Mouse (Mus musculus) stomach, embryonic 14.5 days (tissue): ENCODE results near the gene 1700061G19Rik. TPM values are rescaled to one million over a fixed set of nuclear protein-coding genes. Genes with fewer than 3 reads are reported as not detected.

Experiments used
- ATAC-seq: fragments of 200-750 bp; cut with Nextera tagmentation; 2 replicates; pipeline ENCODE4 v1.8.0; 2017; ENCODE audit warnings: low read depth, moderate TSS enrichment; ENCODE audit not compliant: insufficient number of reproducible peaks, insufficient read depth, low FRiP score
- H3K27ac ChIP-seq: fragments of 300-500 bp; sonication (generic); 2 replicates; pipeline ENCODE4 v1.5.1; 2014; ENCODE audit warnings: mild to moderate bottlenecking, low read length, moderate library complexity, mixed read lengths
- H3K27me3 ChIP-seq: fragments of 300-500 bp; sonication (generic); 2 replicates; pipeline ENCODE4 v1.6.1; 2014; ENCODE audit warnings: low read length, control low read depth, mixed read lengths; ENCODE audit not compliant: control insufficient read depth, insufficient read depth
- H3K36me3 ChIP-seq: fragments of 300-500 bp; sonication (generic); 2 replicates; pipeline ENCODE4 v1.6.1; 2014; ENCODE audit warnings: mild to moderate bottlenecking, control low read depth, low read length, moderate library complexity, mixed read lengths; ENCODE audit not compliant: control insufficient read depth, insufficient read depth
- H3K4me1 ChIP-seq: fragments of 300-500 bp; sonication (generic); 2 replicates; pipeline ENCODE4 v1.6.1; 2014; ENCODE audit warnings: low read length, control low read depth, mixed read lengths; ENCODE audit not compliant: control insufficient read depth, insufficient read depth
- H3K4me2 ChIP-seq: fragments of 300-500 bp; sonication (generic); replicated peaks from 2 replicates; pipeline ENCODE4 v1.6.1; 2014; ENCODE audit warnings: low read depth, low read length, control low read depth
- H3K4me3 ChIP-seq: fragments of 300-500 bp; sonication (generic); 2 replicates; pipeline ENCODE4 v1.5.1; 2014; ENCODE audit warnings: low read depth, low read length, control low read depth
- H3K9ac ChIP-seq: fragments of 300-500 bp; sonication (generic); replicated peaks from 2 replicates; pipeline ENCODE4 v1.6.1; 2014; ENCODE audit warnings: low read depth, mild to moderate bottlenecking, control low read depth, low read length, moderate library complexity, mixed read lengths
- H3K9me3 ChIP-seq: fragments of 300-500 bp; sonication (generic); 2 replicates; pipeline ENCODE4 v1.6.1; 2016; ENCODE audit warnings: low read depth, low read length, control low read depth; ENCODE audit not compliant: control insufficient read depth
- WGBS: fragments of 180-500 bp; shearing (Covaris S2); extraction: QIAGEN DNeasy Blood & Tissue Kit; methylation state at CpG from one replicate; pipeline ENCODE4 v1.1.7; 2014; 5-methylcytosine and 5-hydroxymethylcytosine counted together
- polyA plus RNA-seq: library from polyadenylated mRNA; unstranded; fragments of >200 nt; fragmentation: Nextera tagmentation; extraction: Ambion mirVana; gene quantifications from 2 replicates; pipeline ENCODE4 v1.2.1, GENCODE M21; 2014

Gene 1700061G19Rik
- 0.35 and 0.76 TPM in 2 replicates for polyA plus RNA-seq

- 80% methylated on average over 12 of the region's 12 CpGs for WGBS
- Histone ChIP-seq H3K4me2 (no peak within 1 kb of the TSS), H3K9me3 (no peaks in the 10 kb centered on the region), H3K27me3 (no peaks in the 10 kb centered on the region), H3K9ac (no peak within 1 kb of the TSS), H3K4me1 (no peaks in the 10 kb centered on the region), H3K36me3 (no peaks in the 10 kb centered on the region), H3K27ac (no peak within 1 kb of the TSS), H3K4me3 (no peak within 1 kb of the TSS)
- no peak for ATAC-seq
These were observed at the start of gene 1700061G19Rik for GRCm38 (mm10) chr17:56874936-56875651. TSS of gene 1700061G19Rik (plus strand) at chr17:56875477.

- Histone ChIP-seq H3K4me2 (no peak overlapping the region), H3K9me3 (no peaks in the 10 kb centered on the region), H3K9ac (no peak overlapping the region), H3K27me3 (no peaks in the 10 kb centered on the region), H3K27ac (no peak overlapping the region), H3K4me3 (no peak overlapping the region), H3K4me1 (peaks cover 8% of the 10 kb centered on the region; the same call in 1 of the 2 replicates), H3K36me3 (no peaks in the 10 kb centered on the region)
- 83% methylated on average over 2 of the region's 2 CpGs for WGBS
- ATAC-seq = 0 out of 2 replicates have a peak, but pooled peaks have one; percentile 5
These were observed 48.6 kb upstream of the 1700061G19Rik start for GRCm38 (mm10) chr17:56826718-56827117.

- peak overlapping the region; percentile 67 for H3K4me3 ChIP-seq
- ATAC-seq = no peak
- H3K4me2 ChIP-seq = peak overlapping the region; percentile 88
- no peaks in the 10 kb centered on the region for H3K27me3 ChIP-seq
- no peak overlapping the region for H3K27ac ChIP-seq
- H3K36me3 ChIP-seq = no peaks in the 10 kb centered on the region
- WGBS = 30% methylated on average over 11 of the region's 11 CpGs
- 0 out of 2 replicates have a peak overlapping the region, but pooled peaks have one; percentile 48 for H3K9ac ChIP-seq
- no peaks in the 10 kb centered on the region for H3K9me3 ChIP-seq
- H3K4me1 ChIP-seq = peaks cover 11% of the 10 kb centered on the region; the same call in 1 of the 2 replicates
These were observed 46.1 kb upstream of the 1700061G19Rik start for GRCm38 (mm10) chr17:56829171-56829570.

GRCm38 (mm10) chr17:56829795-56830194 is 45.5 kb upstream of the 1700061G19Rik start:
- H3K9me3 ChIP-seq = no peaks in the 10 kb centered on the region
- no peaks in the 10 kb centered on the region for H3K36me3 ChIP-seq
- peak overlapping the region; percentile 48 for H3K9ac ChIP-seq
- H3K27me3 ChIP-seq = no peaks in the 10 kb centered on the region
- H3K27ac ChIP-seq = no peak overlapping the region
- under 1% methylated on average over 27 of the region's 27 CpGs for WGBS
- peak overlapping the region; percentile 67 for H3K4me3 ChIP-seq
- H3K4me2 ChIP-seq = peak overlapping the region; percentile 88
- no peak for ATAC-seq
- H3K4me1 ChIP-seq = peaks cover 11% of the 10 kb centered on the region; the same call in 1 of the 2 replicates

- no peak within 1 kb of the TSS for H3K27ac ChIP-seq
- 3% methylated on average over 26 of the region's 62 CpGs for WGBS
These were observed 44.7 kb upstream of the 1700061G19Rik start, which contains the start of gene Rfx2 for GRCm38 (mm10) chr17:56830411-56831110. TSS of gene Rfx2 (minus strand) at chr17:56831013.

GRCm38 (mm10) chr17:56831111-56831816 is 44.0 kb upstream of the 1700061G19Rik start:
- under 1% methylated on average over 41 of the region's 42 CpGs for WGBS
- ATAC-seq = peak; percentile 97
- Histone ChIP-seq H3K27me3 (no peaks in the 10 kb centered on the region), H3K9me3 (no peaks in the 10 kb centered on the region), H3K4me2 (peak overlapping the region; percentile 88), H3K36me3 (no peaks in the 10 kb centered on the region), H3K27ac (no peak overlapping the region), H3K4me1 (peaks cover 11% of the 10 kb centered on the region; the same call in 1 of the 2 replicates), H3K9ac (peak overlapping the region; percentile 48; the same call in 1 of the 2 replicates), H3K4me3 (peak overlapping the region; percentile 67)

More at GRCm38 (mm10) chr17:56830411-56831110, 44.7 kb upstream of the 1700061G19Rik start, which contains the start of gene Rfx2:
- Histone ChIP-seq H3K27me3 (no peaks in the 10 kb centered on the region), H3K9ac (peak within 1 kb of the TSS; percentile 48), H3K4me3 (peak within 1 kb of the TSS; percentile 67), H3K9me3 (no peaks in the 10 kb centered on the region), H3K36me3 (no peaks in the 10 kb centered on the region), H3K4me2 (peak within 1 kb of the TSS; percentile 88), H3K4me1 (peaks cover 11% of the 10 kb centered on the region; the same call in 1 of the 2 replicates)
- ATAC-seq = no peak

- 86% methylated on average over 1 of the region's 1 CpGs for WGBS
- Histone ChIP-seq H3K4me3 (no peak overlapping the region), H3K4me2 (no peak overlapping the region), H3K9ac (no peak overlapping the region), H3K4me1 (peaks cover 11% of the 10 kb centered on the region; the same call in 1 of the 2 replicates), H3K9me3 (no peaks in the 10 kb centered on the region), H3K36me3 (no peaks in the 10 kb centered on the region), H3K27ac (no peak overlapping the region), H3K27me3 (no peaks in the 10 kb centered on the region)
- no peak for ATAC-seq
These were observed 42.4 kb upstream of the 1700061G19Rik start for GRCm38 (mm10) chr17:56832918-56833317.

GRCm38 (mm10) chr17:56833381-56833780 is 41.9 kb upstream of the 1700061G19Rik start:
- no peak for ATAC-seq
- Histone ChIP-seq H3K4me3 (no peak overlapping the region), H3K9ac (no peak overlapping the region), H3K27ac (no peak overlapping the region), H3K4me1 (peaks cover 11% of the 10 kb centered on the region; the same call in 1 of the 2 replicates), H3K4me2 (no peak overlapping the region), H3K9me3 (no peaks in the 10 kb centered on the region), H3K27me3 (no peaks in the 10 kb centered on the region), H3K36me3 (no peaks in the 10 kb centered on the region)
- 91% methylated on average over 1 of the region's 1 CpGs for WGBS
